Mouse (Mus musculus): Measurements from ENCODE around the gene Slx1b. TPM values are rescaled to one million over a fixed set of nuclear protein-coding genes. Genes with fewer than 3 reads are reported as not detected.
"Not testable (repeated sequence)": the region's sequence is repeated elsewhere in the genome, so short reads cannot be mapped to it uniquely, and the experiment has no call there.

Slx1b gene
- polyA plus RNA-seq, 1 experiment from 2014 or later = 7.1 TPM

GRCm38 (mm10) chr7:126692426-126692825, 3.2 kb downstream of the Slx1b start:
- Histone ChIP-seq H3K9ac (ENCODE audit: low read length) (no peak overlapping the region), H3K27me3 (replicated peaks; ENCODE audit: control insufficient read depth, insufficient read depth, low read length) (no peaks in the 10 kb centered on the region), H3K4me3 (ENCODE audit: low read depth, low read length) (no peak overlapping the region), H3K9me3 (ENCODE audit: control insufficient read depth, low read length) (no peaks in the 10 kb centered on the region), H3K4me1 (replicated peaks; ENCODE audit: control insufficient read depth, insufficient read depth, low read length) (peaks cover 8% of the 10 kb centered on the region), H3K36me3 (ENCODE audit: control insufficient read depth, insufficient read depth, low read length) (peaks cover 24% of the 10 kb centered on the region), H3K27ac (ENCODE audit: low read depth) (no peak overlapping the region), H3K4me2 (ENCODE audit: low read length) (no peak overlapping the region)
- no peak for DNase-seq (ENCODE audit: low spot score)
- ATAC-seq (replicated peaks; ENCODE audit: low FRiP score, low TSS enrichment, low read depth) = no peak
- 95% methylated on average over 26 of the region's 26 CpGs for WGBS

- DNase-seq (ENCODE audit: low spot score) (no peak), ATAC-seq (replicated peaks; ENCODE audit: low FRiP score, low TSS enrichment, low read depth) (no peak)
- no peaks in the 10 kb centered on the region for H3K27me3 ChIP-seq (replicated peaks; ENCODE audit: control insufficient read depth, insufficient read depth, low read length)
- H3K4me2 ChIP-seq (ENCODE audit: low read length) = no peak overlapping the region
- no peak overlapping the region for H3K4me3 ChIP-seq (ENCODE audit: low read depth, low read length)
- no peak overlapping the region for H3K9ac ChIP-seq (ENCODE audit: low read length)
- H3K27ac ChIP-seq (ENCODE audit: low read depth) = no peak overlapping the region
- WGBS = 93% methylated on average over 5 of the region's 5 CpGs
- H3K4me1 ChIP-seq (replicated peaks; ENCODE audit: control insufficient read depth, insufficient read depth, low read length) = peaks cover 4% of the 10 kb centered on the region
- H3K36me3 ChIP-seq (ENCODE audit: control insufficient read depth, insufficient read depth, low read length) = peaks cover 21% of the 10 kb centered on the region
- no peaks in the 10 kb centered on the region for H3K9me3 ChIP-seq (ENCODE audit: control insufficient read depth, low read length)
Measured at GRCm38 (mm10) chr7:126691676-126692075, 3.9 kb downstream of the Slx1b start.

GRCm38 (mm10) chr7:126690737-126691136, 4.8 kb downstream of the Slx1b start:
- Histone ChIP-seq H3K9ac (ENCODE audit: low read length) (no peak overlapping the region), H3K4me2 (ENCODE audit: low read length) (no peak overlapping the region), H3K36me3 (ENCODE audit: control insufficient read depth, insufficient read depth, low read length) (peaks cover 21% of the 10 kb centered on the region), H3K4me1 (replicated peaks; ENCODE audit: control insufficient read depth, insufficient read depth, low read length) (no peaks in the 10 kb centered on the region; the same call in 1 of the 2 replicates), H3K27ac (ENCODE audit: low read depth) (no peak overlapping the region), H3K4me3 (ENCODE audit: low read depth, low read length) (no peak overlapping the region), H3K27me3 (replicated peaks; ENCODE audit: control insufficient read depth, insufficient read depth, low read length) (no peaks in the 10 kb centered on the region), H3K9me3 (ENCODE audit: control insufficient read depth, low read length) (no peaks in the 10 kb centered on the region)
- DNase-seq (ENCODE audit: low spot score) = no peak
- ATAC-seq (replicated peaks; ENCODE audit: low FRiP score, low TSS enrichment, low read depth) = no peak
- WGBS = 71% methylated on average over 3 of the region's 3 CpGs

DNA sequence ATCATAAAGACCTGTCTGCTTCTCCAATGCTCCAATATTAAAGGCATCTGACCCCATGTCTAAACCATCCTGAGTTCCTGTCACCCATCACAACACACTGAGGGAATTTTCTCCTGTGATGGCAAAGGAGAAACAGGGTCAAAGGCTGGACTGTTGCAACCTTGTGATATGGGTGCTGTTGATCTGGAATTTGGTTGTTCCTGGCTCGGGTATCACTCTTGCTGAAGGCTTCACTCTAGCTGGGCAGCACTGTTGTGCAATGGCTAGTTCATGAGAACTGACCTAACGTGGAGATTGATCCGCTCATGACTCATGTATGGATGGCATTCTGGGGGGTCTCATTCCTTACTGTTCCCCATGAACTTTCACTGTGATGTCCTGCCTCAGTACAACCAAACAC, 6.6 kb downstream of the Slx1b start:
- H3K27ac ChIP-seq (ENCODE audit: low read depth) = no peak overlapping the region
- no peak overlapping the region for H3K9ac ChIP-seq (ENCODE audit: low read length)
- ATAC-seq (replicated peaks; ENCODE audit: low FRiP score, low TSS enrichment, low read depth) (no peak), DNase-seq (ENCODE audit: low spot score) (no peak)
- H3K36me3 ChIP-seq (ENCODE audit: control insufficient read depth, insufficient read depth, low read length) = peaks cover 21% of the 10 kb centered on the region
- no peak overlapping the region for H3K4me2 ChIP-seq (ENCODE audit: low read length)
- 84% methylated on average over 3 of the region's 3 CpGs for WGBS
- no peak overlapping the region for H3K4me3 ChIP-seq (ENCODE audit: low read depth, low read length)
- H3K9me3 ChIP-seq (ENCODE audit: control insufficient read depth, low read length) = no peaks in the 10 kb centered on the region
- H3K4me1 ChIP-seq (replicated peaks; ENCODE audit: control insufficient read depth, insufficient read depth, low read length) = no peaks in the 10 kb centered on the region
- no peaks in the 10 kb centered on the region for H3K27me3 ChIP-seq (replicated peaks; ENCODE audit: control insufficient read depth, insufficient read depth, low read length)

- DNase-seq (ENCODE audit: low spot score); H3K4me2 ChIP-seq (ENCODE audit: low read length); H3K4me1 ChIP-seq (replicated peaks; ENCODE audit: control insufficient read depth, insufficient read depth, low read length); H3K4me3 ChIP-seq (ENCODE audit: low read depth, low read length); ATAC-seq (replicated peaks; ENCODE audit: low FRiP score, low TSS enrichment, low read depth); H3K27ac ChIP-seq (ENCODE audit: low read depth); H3K9ac ChIP-seq (ENCODE audit: low read length); H3K9me3 ChIP-seq (ENCODE audit: control insufficient read depth, low read length); H3K27me3 ChIP-seq (replicated peaks; ENCODE audit: control insufficient read depth, insufficient read depth, low read length): not testable (repeated sequence)
- H3K36me3 ChIP-seq (ENCODE audit: control insufficient read depth, insufficient read depth, low read length) = peaks cover 21% of the 10 kb centered on the region
- WGBS = 83% methylated on average over 4 of the region's 4 CpGs
Measured at GRCm38 (mm10) chr7:126688156-126688555, 7.4 kb downstream of the Slx1b start.

DNA sequence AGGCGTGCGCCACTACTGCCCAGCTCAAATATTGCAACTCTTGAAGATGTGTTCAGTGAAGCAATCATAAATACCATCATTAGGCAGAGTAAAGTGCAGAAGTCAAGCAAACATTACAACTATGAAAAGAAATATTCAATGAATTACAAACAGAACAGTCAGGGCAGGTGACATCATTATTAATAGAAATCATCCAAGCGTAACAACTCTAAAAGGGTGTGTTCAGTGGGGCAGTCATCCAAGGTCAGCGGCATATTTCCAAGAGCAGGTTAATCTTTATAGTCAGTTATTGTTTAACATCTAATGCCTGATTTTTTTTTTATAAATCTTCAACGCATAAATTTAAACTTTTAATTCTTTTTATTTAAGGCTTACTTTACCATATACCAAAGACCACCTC, 14.4 kb downstream of the Slx1b start:
- ATAC-seq (replicated peaks; ENCODE audit: low FRiP score, low TSS enrichment, low read depth) = no peak
- WGBS = 90% methylated on average over 5 of the region's 5 CpGs
- H3K9me3 ChIP-seq (ENCODE audit: control insufficient read depth, low read length) = no peaks in the 10 kb centered on the region
- H3K36me3 ChIP-seq (ENCODE audit: control insufficient read depth, insufficient read depth, low read length) = no peaks in the 10 kb centered on the region; the same call in 1 of the 2 replicates
- no peaks in the 10 kb centered on the region for H3K27me3 ChIP-seq (replicated peaks; ENCODE audit: control insufficient read depth, insufficient read depth, low read length)
- no peak overlapping the region for H3K9ac ChIP-seq (ENCODE audit: low read length)
- no peak for DNase-seq (ENCODE audit: low spot score)
- H3K27ac ChIP-seq (ENCODE audit: low read depth) = no peak overlapping the region
- no peaks in the 10 kb centered on the region for H3K4me1 ChIP-seq (replicated peaks; ENCODE audit: control insufficient read depth, insufficient read depth, low read length)
- no peak overlapping the region for H3K4me2 ChIP-seq (ENCODE audit: low read length)
- no peak overlapping the region for H3K4me3 ChIP-seq (ENCODE audit: low read depth, low read length)

- Histone ChIP-seq H3K4me3 (ENCODE audit: low read depth, low read length) (no peak overlapping the region), H3K27me3 (replicated peaks; ENCODE audit: control insufficient read depth, insufficient read depth, low read length) (no peaks in the 10 kb centered on the region), H3K9me3 (ENCODE audit: control insufficient read depth, low read length) (no peaks in the 10 kb centered on the region), H3K4me1 (replicated peaks; ENCODE audit: control insufficient read depth, insufficient read depth, low read length) (no peaks in the 10 kb centered on the region), H3K36me3 (ENCODE audit: control insufficient read depth, insufficient read depth, low read length) (no peaks in the 10 kb centered on the region; the same call in 1 of the 2 replicates), H3K27ac (ENCODE audit: low read depth) (no peak overlapping the region), H3K4me2 (ENCODE audit: low read length) (no peak overlapping the region), H3K9ac (ENCODE audit: low read length) (no peak overlapping the region)
- DNase-seq (ENCODE audit: low spot score) = no peak
- ATAC-seq (replicated peaks; ENCODE audit: low FRiP score, low TSS enrichment, low read depth) = no peak
- WGBS = 86% methylated on average over 5 of the region's 5 CpGs
Measured at GRCm38 (mm10) chr7:126679683-126680082, 15.9 kb downstream of the Slx1b start.

DNA sequence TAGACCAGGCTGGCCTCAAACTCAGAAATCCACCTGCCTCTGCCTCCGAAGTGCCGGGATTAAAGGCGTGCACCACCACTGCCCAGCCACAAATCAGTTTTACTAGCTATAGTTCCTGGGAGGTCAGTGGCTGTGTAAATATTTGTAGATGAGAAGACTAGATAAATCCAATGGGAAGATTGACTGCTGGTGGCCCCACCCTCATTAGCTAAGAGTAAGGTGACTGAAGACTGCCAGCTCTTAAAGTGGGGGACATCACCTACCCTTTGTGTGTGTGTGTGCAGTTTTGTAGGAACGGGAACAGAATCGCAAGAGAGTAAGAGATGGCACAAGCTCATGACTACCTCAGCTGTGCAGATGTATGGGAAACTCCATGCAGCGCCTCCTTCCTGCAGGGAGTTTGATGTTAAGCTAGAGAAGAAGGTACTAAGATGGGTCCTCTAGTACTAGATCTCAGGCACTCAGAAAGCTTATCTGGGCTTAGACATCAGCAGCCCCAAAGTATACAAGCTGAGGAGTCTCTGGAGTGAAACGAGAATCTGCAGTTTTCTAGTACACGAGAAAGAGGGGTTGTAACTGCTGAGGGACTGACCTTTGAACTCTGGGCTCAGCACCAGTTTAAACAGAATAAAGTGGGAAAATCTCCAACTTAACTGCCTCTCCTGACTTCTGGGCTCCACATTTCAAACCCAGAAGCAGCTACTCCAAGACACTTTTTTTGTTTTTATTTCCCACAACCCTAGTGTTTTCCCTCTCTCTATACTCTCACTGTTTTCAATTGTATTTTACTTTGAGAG, 16.8 kb downstream of the Slx1b start:
- ATAC-seq (replicated peaks; ENCODE audit: low FRiP score, low TSS enrichment, low read depth) (no peak), DNase-seq (ENCODE audit: low spot score) (no peak)
- Histone ChIP-seq H3K4me1 (replicated peaks; ENCODE audit: control insufficient read depth, insufficient read depth, low read length) (no peaks in the 10 kb centered on the region), H3K9ac (ENCODE audit: low read length) (no peak overlapping the region), H3K36me3 (ENCODE audit: control insufficient read depth, insufficient read depth, low read length) (no peaks in the 10 kb centered on the region; the same call in 1 of the 2 replicates), H3K9me3 (ENCODE audit: control insufficient read depth, low read length) (no peaks in the 10 kb centered on the region), H3K27me3 (replicated peaks; ENCODE audit: control insufficient read depth, insufficient read depth, low read length) (no peaks in the 10 kb centered on the region), H3K4me2 (ENCODE audit: low read length) (no peak overlapping the region), H3K4me3 (ENCODE audit: low read depth, low read length) (no peak overlapping the region), H3K27ac (ENCODE audit: low read depth) (no peak overlapping the region)
- 47% methylated on average over 8 of the region's 8 CpGs for WGBS

DNA sequence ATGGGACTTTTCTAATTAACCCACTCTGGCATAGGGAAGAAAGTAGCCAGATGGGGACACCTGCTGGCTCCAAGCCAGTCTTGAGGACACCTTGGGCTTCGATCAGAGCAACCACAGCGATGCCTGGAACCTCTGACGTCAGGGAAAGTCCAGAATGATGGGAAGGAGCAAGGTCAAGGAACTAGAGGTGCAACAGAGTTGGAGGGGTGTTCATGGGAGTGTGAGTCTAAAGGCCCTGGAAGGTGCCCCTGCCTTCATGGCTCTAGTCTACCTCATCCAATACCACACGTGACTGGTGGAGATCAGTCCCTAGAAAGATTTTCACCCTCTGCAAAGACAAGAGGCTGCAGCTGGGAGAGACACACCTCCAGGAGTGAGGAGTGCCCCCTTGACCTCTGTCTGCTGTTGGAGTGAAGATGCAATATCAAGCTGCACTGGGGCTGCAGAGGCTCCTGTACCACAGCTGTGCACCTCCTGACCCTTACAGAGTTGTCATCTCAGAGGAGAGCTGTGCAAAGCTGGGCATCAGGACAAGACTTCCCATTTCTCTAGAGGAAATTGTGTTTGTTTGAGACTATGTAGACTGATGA, 18.9 kb downstream of the Slx1b start:
- WGBS = 74% methylated on average over 4 of the region's 4 CpGs
- no peak for ATAC-seq (replicated peaks; ENCODE audit: low FRiP score, low TSS enrichment, low read depth)

More for the DNA sequence above, 18.9 kb downstream of the Slx1b start:
- DNase-seq (ENCODE audit: low spot score) = no peak
- Histone ChIP-seq H3K27ac (ENCODE audit: low read depth) (no peak overlapping the region), H3K9ac (ENCODE audit: low read length) (no peak overlapping the region), H3K4me2 (ENCODE audit: low read length) (no peak overlapping the region), H3K9me3 (ENCODE audit: control insufficient read depth, low read length) (no peaks in the 10 kb centered on the region), H3K27me3 (replicated peaks; ENCODE audit: control insufficient read depth, insufficient read depth, low read length) (no peaks in the 10 kb centered on the region), H3K36me3 (ENCODE audit: control insufficient read depth, insufficient read depth, low read length) (peaks cover 17% of the 10 kb centered on the region), H3K4me3 (ENCODE audit: low read depth, low read length) (no peak overlapping the region), H3K4me1 (replicated peaks; ENCODE audit: control insufficient read depth, insufficient read depth, low read length) (no peaks in the 10 kb centered on the region)

Measured in intestine, embryonic 14.5 days (tissue).